Mouse (Mus musculus) MEL (cell line): ENCODE data around the gene Sema6c.

ENCODE experiments used
- CHD1 ChIP-seq: IDR thresholded peaks from 2 replicates; pipeline ENCODE4 v1.6.1; 2012; ENCODE audit warnings: low read depth, mild to moderate bottlenecking, inconsistent platforms, low read length, improper control_type of control experiment
- CTCF ChIP-seq, 3 experiments: IDR thresholded peaks in 2 of 3; conservative IDR thresholded peaks in 1 of 3; 2 replicates each; pipeline ENCODE4 v1.5.1; 2011 to 2012; ENCODE audit warnings: low read length in 3 of 3, low read depth in 2 of 3, mild to moderate bottlenecking in 2 of 3, improper control_type of control experiment in 1 of 3, inconsistent platforms in 1 of 3, mixed read lengths in 1 of 3, moderate library complexity in 1 of 3; ENCODE audit not compliant: control insufficient read depth in 1 of 3, insufficient read depth in 1 of 3, poor library complexity in 1 of 3, severe bottlenecking in 1 of 3
- EP300 ChIP-seq, 2 experiments: IDR thresholded peaks; 2 replicates each; pipeline ENCODE4 v1.6.1; 2011; ENCODE audit warnings: improper control_type of control experiment in 2 of 2, low read length in 2 of 2, low read depth in 1 of 2, mild to moderate bottlenecking in 1 of 2
- HCFC1 ChIP-seq: IDR thresholded peaks from 2 replicates; pipeline ENCODE4 v1.6.1; 2012; ENCODE audit warnings: low read depth, mild to moderate bottlenecking, inconsistent platforms, low read length, improper control_type of control experiment, moderate library complexity
- NELFE ChIP-seq: IDR thresholded peaks from 2 replicates; pipeline ENCODE4 v1.6.1; 2011; ENCODE audit warnings: low read depth, low read length, improper control_type of control experiment
- ZNF384 ChIP-seq: IDR thresholded peaks from 2 replicates; pipeline ENCODE4 v1.6.1; 2012; ENCODE audit warnings: low read depth, mild to moderate bottlenecking, inconsistent platforms, low read length, improper control_type of control experiment

DNA sequence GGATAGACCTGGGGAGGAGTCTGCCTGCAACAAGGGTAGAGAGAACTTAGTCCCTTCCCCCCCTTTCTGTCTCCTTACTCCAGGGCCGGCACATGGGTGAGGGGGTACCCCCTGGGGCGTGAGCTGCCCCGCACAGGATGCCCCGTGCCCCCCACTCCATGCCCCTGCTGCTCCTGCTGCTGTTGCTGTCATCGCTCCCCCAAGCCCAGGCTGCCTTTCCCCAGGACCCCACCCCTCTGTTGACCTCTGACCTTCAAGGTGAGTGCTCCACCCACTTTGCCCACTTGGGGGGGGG, 3.9 kb downstream of the Sema6c start:
- no peak for TF ChIP-seq NELFE
- TF ChIP-seq HCFC1: no peak
- no peak for TF ChIP-seq CTCF (IDR thresholded peaks at IDR 0.05 in 2 of 3, conservative IDR thresholded peaks at IDR 0.05 in 1 of 3; ENCODE audit: control insufficient read depth in 1 of 3, insufficient read depth in 1 of 3, low read depth in 2 of 3, low read length in 3 of 3, poor library complexity in 1 of 3, severe bottlenecking in 1 of 3)
- no peak for TF ChIP-seq CHD1
- TF ChIP-seq EP300 (IDR thresholded peaks at IDR 0.05; ENCODE audit: low read depth in 1 of 2, low read length in 2 of 2): no peak
- TF ChIP-seq ZNF384: no peak
